Mouse (Mus musculus): ENCODE data around the gene Gm11037. TPM values are rescaled to one million over a fixed set of nuclear protein-coding genes. Genes with fewer than 3 reads are reported as not detected.

Gm11037 gene
- total RNA-seq, 2 experiments from 2014 or later, result not detected

DNA sequence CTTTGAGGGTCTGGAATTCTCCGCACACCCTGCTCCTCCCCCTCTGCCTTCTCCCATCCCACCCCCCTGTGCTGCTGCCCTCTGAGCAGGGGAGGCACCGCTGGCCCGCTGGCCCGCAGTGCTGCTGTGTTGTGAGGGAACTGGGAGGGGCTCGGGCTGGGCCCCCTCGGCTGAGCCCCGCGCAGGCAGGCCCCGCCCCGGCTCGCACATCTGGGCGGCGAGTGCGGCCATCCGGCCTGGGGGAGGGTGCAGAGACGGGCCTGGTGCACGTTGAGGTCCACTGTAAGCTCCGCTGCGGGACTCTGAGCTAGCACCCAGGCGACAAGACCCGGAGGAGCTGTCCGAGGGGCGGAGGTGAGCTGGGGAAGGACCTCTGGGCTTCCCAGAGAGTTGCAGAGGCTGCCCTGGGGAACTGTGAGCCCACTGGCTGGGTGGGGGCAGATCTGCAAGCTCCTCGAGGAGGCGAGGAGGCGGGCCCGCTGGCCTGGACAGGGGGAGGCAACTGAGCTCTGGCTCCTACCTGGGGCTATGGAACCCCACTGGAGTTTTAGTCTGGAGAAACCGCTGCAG lies 6.1 kb upstream of the Gm11037 start, which contains the start of gene Hspa12b:
Hspa12b (plus strand) TSS at position 120 of the 570 bp plus-strand sequence.
- peak in 1 of 2 experiments; percentile 5 for DNase-seq (ENCODE audit: low spot score in 2 of 2)
- intact Hi-C loops (cut with DNase I), result no loop called here

GRCm38 (mm10) chr2:131128211-131128610 lies 5.1 kb upstream of the Gm11037 start:
- intact Hi-C loops (cut with DNase I), result no loop called here
- peak in 1 of 2 experiments; percentile 1 for DNase-seq (ENCODE audit: low spot score in 2 of 2)

GRCm38 (mm10) chr2:131128636-131129157 lies 4.6 kb upstream of the Gm11037 start:
- DNase-seq (ENCODE audit: low spot score in 2 of 2), result no peak
- intact Hi-C loops (cut with DNase I), result no loop called here

- intact Hi-C loops (cut with DNase I), result no loop called here
- peak in 1 of 2 experiments; percentile 2 for DNase-seq (ENCODE audit: low spot score in 2 of 2)
These were observed 3.5 kb upstream of the Gm11037 start for GRCm38 (mm10) chr2:131129836-131130235.

DNA sequence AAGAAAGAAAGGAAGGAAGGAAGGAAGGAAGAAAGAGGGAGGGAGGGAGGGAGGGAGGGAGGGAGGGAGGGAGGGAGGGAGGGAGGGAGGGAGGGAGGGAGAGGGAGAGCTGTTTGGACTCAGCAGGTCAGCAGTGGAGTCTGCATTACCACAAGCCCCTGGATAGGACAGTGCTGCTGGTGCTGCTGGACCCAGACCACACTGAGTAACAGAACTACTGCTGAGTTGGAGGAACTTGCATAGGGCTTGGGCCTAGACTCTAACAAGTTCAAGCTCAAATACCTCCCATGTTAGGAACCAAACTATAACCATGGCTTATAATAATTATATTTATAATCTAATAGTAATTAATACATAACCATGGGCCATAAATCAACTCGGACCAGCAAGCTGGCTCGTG lies 2.4 kb upstream of the Gm11037 start:
- intact Hi-C loops (cut with DNase I), result no loop called here
- DNase-seq (ENCODE audit: low spot score in 2 of 2), result no peak

DNA sequence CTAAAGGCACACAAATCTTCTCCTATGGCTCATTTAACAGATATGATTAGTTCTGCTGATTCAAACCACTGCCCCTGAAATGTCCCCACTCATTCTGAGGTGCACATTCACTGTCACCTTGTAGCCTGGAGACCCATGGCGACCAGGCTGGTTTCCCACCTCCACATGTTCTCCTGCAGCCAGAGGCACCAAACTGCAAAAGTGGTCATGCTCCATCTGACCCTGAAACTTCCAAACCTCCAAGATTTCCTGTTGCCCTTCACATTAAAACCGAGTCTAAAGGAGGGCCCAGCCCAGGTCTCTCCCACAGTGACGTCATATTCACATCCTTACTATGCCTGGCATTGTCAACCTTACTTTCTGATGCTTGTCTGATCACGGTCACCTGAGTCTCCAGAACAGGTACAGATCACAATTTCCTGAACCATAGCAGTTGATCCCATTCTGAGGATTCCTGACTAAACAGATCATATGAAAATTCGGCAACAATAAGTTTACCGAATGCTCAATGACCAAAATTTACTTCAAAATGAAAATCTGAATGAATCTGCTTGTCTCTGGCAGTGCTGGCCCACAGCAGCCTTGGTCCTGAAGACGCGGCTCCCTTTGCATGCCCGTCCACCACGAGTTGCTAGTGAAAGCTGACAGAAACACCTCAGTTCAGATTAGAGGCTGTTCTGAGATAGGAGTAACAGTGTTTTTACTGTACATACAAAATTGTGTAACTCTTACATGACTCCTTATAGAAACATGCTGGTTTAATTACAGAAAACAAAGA lies 997 bp upstream of the Gm11037 start:
- DNase-seq (ENCODE audit: low spot score in 2 of 2), result peak in 1 of 2 experiments; percentile 1

DNA sequence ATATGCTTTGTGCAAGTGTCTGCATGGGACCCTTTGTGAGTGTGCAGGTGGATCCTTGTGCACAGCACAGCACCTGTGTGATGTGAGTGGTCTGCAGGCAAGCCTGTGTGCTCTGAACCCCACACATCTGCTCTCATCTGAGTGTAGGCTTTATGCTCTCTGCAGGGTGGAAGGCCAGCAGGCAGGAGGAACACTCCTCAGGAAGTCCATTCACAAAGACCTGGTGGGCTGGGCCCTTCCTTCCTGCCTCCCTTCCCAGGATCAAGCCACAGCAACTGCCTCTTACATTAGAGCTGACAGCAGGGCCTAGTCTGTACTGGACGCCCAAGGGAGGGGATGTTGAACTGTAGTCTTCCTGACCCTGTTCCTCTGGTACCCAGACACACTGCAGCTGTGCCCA lies 1.1 kb downstream of the Gm11037 start:
- DNase-seq (ENCODE audit: low spot score in 2 of 2), result peak in 1 of 2 experiments; percentile 3
- intact Hi-C loops (cut with DNase I), result no loop called here

More for the DNA sequence above, 997 bp upstream of the Gm11037 start:
- intact Hi-C loops (cut with DNase I), result no loop called here

DNA sequence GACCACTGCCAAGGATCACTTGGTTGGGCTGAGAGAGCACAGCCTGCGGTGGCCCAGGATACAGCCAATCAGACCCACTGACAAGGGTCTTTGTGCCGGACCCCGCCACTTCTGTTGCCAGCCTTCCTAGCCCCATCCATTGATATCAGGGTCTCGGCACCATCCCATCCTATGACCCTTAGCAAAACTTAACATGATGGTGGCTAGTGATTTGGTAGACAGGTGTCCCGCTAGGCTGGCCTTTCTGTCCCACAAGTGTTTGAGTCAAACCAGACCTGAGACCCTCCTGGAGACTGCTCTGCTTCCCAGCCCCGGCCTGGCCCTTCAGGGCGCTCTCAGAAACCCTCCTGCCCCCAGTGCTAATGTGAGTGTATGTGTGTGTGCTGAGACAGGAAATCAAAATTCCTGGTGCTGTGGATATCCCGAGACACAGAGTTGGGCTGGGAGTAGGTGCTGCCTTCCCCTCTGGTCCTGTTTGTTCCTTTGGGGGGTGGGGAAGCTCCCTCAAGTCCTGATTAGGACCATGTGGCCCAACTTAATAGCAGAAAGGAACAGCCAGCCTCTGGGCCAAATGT lies 1.6 kb downstream of the Gm11037 start:
- peak in 1 of 2 experiments; percentile 2 for DNase-seq (ENCODE audit: low spot score in 2 of 2)
- intact Hi-C loops (cut with DNase I), result no loop called here

- peak in 1 of 2 experiments; percentile 1 for DNase-seq (ENCODE audit: low spot score in 2 of 2)
- intact Hi-C loops (cut with DNase I), result no loop called here
These were observed 2.3 kb downstream of the Gm11037 start for GRCm38 (mm10) chr2:131135521-131136139.

DNA sequence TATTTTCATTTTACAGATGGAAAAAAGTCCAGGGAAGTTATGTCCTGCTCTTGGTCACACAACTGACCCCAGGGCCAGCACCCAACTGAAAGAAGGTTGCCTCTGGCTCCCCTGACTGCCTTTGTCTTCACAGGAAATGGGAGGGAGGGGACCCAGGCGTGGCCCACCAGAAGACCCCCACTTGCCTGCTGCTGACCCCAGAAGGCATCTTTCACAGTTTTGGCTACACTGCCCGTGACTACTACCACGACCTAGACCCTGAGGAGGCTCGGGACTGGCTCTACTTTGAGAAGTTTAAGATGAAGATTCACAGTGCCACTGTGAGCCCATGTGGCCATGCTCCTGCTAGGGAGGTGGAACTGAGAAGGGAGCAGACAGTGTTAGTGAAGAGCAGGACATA lies 5.0 kb downstream of the Gm11037 start:
- intact Hi-C loops (cut with DNase I), result no loop called here
- no peak for DNase-seq (ENCODE audit: low spot score in 2 of 2)

- no peak for DNase-seq (ENCODE audit: low spot score in 2 of 2)
- intact Hi-C loops (cut with DNase I), result no loop called here
These were observed 5.5 kb downstream of the Gm11037 start for GRCm38 (mm10) chr2:131138760-131139159.

- no peak for DNase-seq (ENCODE audit: low spot score in 2 of 2)
- intact Hi-C loops (cut with DNase I), result no loop called here
These were observed 6.0 kb downstream of the Gm11037 start for GRCm38 (mm10) chr2:131139287-131139686.

- intact Hi-C loops (cut with DNase I), result loop anchor here (5.0 kb wide), 1 partner anchor 43 kb away; no protein-coding TSS in a partner anchor
These were observed 6.7 kb downstream of the Gm11037 start for GRCm38 (mm10) chr2:131139886-131140532.

DNA sequence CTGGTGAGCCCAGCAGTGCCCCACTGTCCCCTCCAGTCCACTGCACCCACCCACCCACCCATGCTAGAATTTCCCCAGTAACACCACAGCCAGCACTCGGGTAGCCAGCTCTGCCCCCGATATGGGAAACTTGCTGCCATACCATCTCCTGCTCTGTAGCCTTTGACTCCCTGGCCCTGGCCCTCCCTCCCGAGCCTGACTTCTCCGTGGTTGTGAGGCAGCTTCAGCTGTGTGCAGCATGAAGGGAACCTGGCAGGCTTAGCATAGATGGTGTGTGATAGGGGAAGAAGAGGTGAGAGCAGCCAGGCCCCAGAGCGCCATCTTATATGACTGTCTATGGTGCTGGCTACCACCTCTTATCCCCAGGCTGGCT lies 7.2 kb downstream of the Gm11037 start:
- DNase-seq (ENCODE audit: low spot score in 2 of 2), result no peak
- intact Hi-C loops (cut with DNase I), result loop anchor here (5.0 kb wide), 1 partner anchor 43 kb away; no protein-coding TSS in a partner anchor

More at GRCm38 (mm10) chr2:131139886-131140532, 6.7 kb downstream of the Gm11037 start:
- no peak for DNase-seq (ENCODE audit: low spot score in 2 of 2)

DNA sequence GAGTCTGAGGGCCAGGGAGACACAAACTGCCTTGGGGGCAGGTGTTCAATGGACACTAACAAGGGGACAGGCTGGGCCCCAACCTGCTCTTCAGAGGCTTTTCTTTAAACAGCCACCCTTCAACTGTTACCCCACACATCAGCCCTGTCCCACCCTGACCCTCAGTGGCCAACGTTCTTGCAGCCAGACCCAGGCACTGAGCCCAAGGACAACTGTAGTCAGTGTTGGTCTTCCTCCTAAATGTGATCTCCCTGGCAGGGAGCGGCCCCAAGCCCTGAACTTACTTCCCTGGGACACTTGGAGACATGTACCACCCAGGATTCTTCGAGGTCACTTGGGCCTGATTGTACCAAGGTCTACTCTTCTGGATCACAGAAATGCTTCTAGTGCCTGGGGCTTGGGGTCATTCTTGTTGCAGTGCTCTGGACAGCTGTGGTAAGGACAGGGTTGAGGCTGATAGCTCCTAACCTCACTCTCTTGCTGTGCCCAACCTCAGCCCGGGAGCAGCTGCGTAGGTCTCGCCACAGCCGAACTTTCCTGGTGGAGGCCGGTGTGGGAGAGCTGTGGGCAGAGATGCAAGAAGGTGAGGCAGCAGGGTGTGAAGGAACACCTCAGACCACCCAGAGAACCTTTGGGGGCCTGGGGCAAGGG lies 8.2 kb downstream of the Gm11037 start:
- DNase-seq (ENCODE audit: low spot score in 2 of 2), result no peak
- intact Hi-C loops (cut with DNase I), result loop anchor here (5.0 kb wide), 1 partner anchor 44 kb away; no protein-coding TSS in a partner anchor

DNA sequence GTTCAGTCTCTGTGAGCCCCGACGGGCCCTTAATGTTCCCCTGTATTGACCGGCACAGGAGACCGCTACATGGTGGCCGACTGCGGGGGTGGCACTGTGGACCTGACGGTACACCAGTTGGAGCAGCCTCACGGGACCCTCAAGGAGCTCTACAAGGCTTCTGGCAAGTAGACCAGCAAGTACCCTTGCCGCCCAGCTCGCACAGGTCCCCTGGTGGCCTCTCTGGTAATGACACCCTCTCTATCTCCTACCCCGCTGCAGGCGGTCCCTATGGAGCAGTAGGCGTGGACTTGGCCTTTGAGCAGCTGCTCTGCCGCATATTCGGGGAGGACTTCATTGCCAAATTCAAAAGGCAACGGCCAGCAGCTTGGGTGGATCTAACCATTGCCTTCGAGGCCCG lies 9.3 kb downstream of the Gm11037 start:
- intact Hi-C loops (cut with DNase I), result loop anchor here (5.0 kb wide), 1 partner anchor 45 kb away; no protein-coding TSS in a partner anchor
- peak in 1 of 2 experiments; percentile 44 for DNase-seq (ENCODE audit: low spot score in 2 of 2)

DNA sequence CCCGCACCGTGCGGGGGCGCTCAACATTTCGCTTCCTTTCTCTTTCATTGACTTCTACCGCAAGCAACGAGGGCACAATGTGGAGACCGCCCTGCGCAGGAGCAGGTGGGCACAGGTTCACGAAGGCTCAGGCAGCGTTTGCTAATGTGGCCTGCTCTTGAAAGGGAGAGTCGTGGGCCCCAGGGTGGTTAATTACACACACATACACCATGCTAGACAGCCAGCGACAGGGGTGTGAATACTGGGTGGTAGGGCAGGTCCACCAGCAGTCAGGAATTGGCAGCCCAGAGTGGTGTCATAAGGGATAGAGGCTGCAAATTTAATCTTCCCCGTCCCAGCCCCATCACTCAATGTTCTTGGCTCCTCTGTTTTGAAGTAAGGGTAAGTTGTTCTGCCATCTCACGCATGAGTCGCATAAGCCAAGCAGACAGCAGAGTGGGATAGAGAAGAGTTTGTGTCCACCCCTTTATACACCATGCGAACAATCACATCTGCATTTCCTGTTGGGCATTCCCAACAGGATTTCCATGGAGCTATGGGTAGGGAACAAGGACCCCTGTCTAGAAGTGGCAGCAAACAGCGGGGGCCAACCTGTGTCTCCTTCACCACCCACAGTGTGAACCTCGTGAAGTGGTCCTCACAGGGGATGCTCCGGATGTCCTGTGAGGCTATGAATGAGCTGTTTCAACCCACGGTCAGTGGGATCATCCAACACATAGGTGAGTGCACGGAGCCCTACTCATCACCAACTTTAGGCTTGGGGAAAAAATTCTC lies 9.9 kb downstream of the Gm11037 start:
- no peak for DNase-seq (ENCODE audit: low spot score in 2 of 2)
- intact Hi-C loops (cut with DNase I), result loop anchor here (5.0 kb wide), 1 partner anchor 46 kb away; no protein-coding TSS in a partner anchor

- intact Hi-C loops (cut with DNase I), result no loop called here
These were observed 11.8 kb downstream of the Gm11037 start for GRCm38 (mm10) chr2:131145121-131145520.

More at GRCm38 (mm10) chr2:131145121-131145520, 11.8 kb downstream of the Gm11037 start:
- DNase-seq (ENCODE audit: low spot score in 2 of 2), result no peak
